Mouse (Mus musculus) stomach, postnatal 0 days (tissue): ENCODE measurements around the gene Skap2. TPM values are rescaled to one million over a fixed set of nuclear protein-coding genes. Genes with fewer than 3 reads are reported as not detected.

Source experiments
- ATAC-seq: fragments of 200-750 bp; cut with Nextera tagmentation; 2 replicates; pipeline ENCODE4 v1.8.0; 2017; ENCODE audit not compliant: low FRiP score, low TSS enrichment
- DNase-seq: peaks from one replicate; pipeline ENCODE4 v3.0.0-alpha.2; 2016; ENCODE audit warnings: low spot score
- H3K27ac ChIP-seq: fragments of 300-500 bp; sonication (generic); replicated peaks from 2 replicates; pipeline ENCODE4 v1.5.1; 2014; ENCODE audit warnings: mild to moderate bottlenecking, control low read depth
- H3K27me3 ChIP-seq: fragments of 300-500 bp; sonication (generic); 2 replicates; pipeline ENCODE4 v1.6.1; 2014; ENCODE audit warnings: low read length; ENCODE audit not compliant: control insufficient read depth, insufficient read depth
- H3K36me3 ChIP-seq: fragments of 300-500 bp; sonication (generic); 2 replicates; pipeline ENCODE4 v1.6.1; 2014; ENCODE audit warnings: low read length, mixed read lengths; ENCODE audit not compliant: control insufficient read depth, insufficient read depth
- H3K4me1 ChIP-seq: fragments of 300-500 bp; sonication (generic); replicated peaks from 2 replicates; pipeline ENCODE4 v1.6.1; 2014; ENCODE audit warnings: antibody characterized with exemption; ENCODE audit not compliant: control insufficient read depth, insufficient read depth
- H3K4me2 ChIP-seq: fragments of 300-500 bp; sonication (generic); replicated peaks from 2 replicates; pipeline ENCODE4 v1.6.1; 2014; ENCODE audit warnings: low read depth, mild to moderate bottlenecking, control low read depth, moderate library complexity
- H3K4me3 ChIP-seq: fragments of 300-500 bp; sonication (generic); 2 replicates; pipeline ENCODE4 v1.5.1; 2014; ENCODE audit warnings: low read depth, low read length, control low read depth
- H3K9ac ChIP-seq: fragments of 300-500 bp; sonication (generic); 2 replicates; pipeline ENCODE4 v1.6.1; 2014; ENCODE audit warnings: mild to moderate bottlenecking, low read length, control low read depth, mixed read lengths
- H3K9me3 ChIP-seq: fragments of 300-500 bp; sonication (generic); 2 replicates; pipeline ENCODE4 v1.6.1; 2016; ENCODE audit warnings: low read length; ENCODE audit not compliant: control insufficient read depth
- CTCF ChIP-seq: IDR thresholded peaks from 2 replicates; pipeline ENCODE4 v1.5.1; 2016; ENCODE audit warnings: antibody characterized with exemption, low read depth, mild to moderate bottlenecking, moderate library complexity
- EP300 ChIP-seq: optimal IDR thresholded peaks from 2 replicates; pipeline ENCODE3; 2016; ENCODE audit warnings: antibody characterized with exemption
- WGBS: fragments of 180-500 bp; shearing (Covaris S2); extraction: QIAGEN DNeasy Blood & Tissue Kit; methylation state at CpG from one replicate; pipeline ENCODE4 v1.1.7; 2014; 5-methylcytosine and 5-hydroxymethylcytosine counted together
- polyA plus RNA-seq: library from polyadenylated mRNA; unstranded; fragments of >200 nt; fragmentation: Nextera tagmentation; extraction: Ambion mirVana; gene quantifications from 2 replicates; pipeline ENCODE4 v1.2.1, GENCODE M21; 2015

The Skap2 gene
- polyA plus RNA-seq, 1 experiment from 2014 or later = 27.3 TPM

DNA sequence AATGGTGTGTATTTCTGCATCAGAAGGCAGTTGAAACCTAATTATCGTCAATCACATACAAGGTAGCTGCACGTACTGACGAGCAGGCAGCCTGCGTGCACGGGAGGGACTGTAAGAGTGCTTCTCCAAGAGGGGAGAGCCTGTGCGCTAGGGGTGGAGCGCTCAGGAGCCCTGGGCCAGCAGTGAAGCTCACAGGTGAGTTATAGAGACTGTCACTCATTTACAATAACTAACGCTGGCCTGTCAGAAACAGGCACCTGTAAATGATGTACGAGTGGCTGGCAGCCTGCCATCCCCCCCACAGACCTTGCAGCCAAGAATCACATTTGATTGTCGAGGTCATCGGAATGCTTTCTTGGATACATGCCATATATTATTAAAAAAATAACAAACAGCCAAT is 168.2 kb downstream of the Skap2 start:
- H3K9ac ChIP-seq = no peak overlapping the region
- H3K4me2 ChIP-seq = no peak overlapping the region
- no peak for TF ChIP-seq CTCF
- no peak for TF ChIP-seq EP300
- ATAC-seq (no peak), DNase-seq (peak; percentile 26)
- no peaks in the 10 kb centered on the region; the same call in 1 of the 2 replicates for H3K27me3 ChIP-seq
- no peaks in the 10 kb centered on the region for H3K4me1 ChIP-seq
- no peaks in the 10 kb centered on the region for H3K9me3 ChIP-seq
- H3K4me3 ChIP-seq = no peak overlapping the region
- no peak overlapping the region for H3K27ac ChIP-seq
- 27% methylated on average over 11 of the region's 11 CpGs for WGBS
- H3K36me3 ChIP-seq = no peaks in the 10 kb centered on the region

DNA sequence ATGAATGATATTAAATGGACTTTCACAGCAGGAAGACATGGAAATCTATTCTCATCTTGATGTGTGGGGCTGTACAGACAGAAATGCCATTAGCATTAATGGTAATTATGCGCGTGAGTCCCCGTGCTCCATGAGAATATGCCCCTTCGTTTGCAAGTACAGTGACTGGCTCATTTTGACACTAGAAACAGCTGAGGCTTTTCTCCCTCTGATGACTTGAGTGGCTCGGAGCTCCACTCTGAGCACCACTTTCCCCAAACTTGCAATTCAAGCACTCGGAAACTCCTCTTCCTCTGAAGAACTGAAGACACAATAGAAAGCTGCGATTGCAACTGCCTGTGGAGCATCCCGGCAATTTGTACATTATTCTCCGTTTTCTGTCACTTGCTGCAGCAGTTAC is 169.3 kb downstream of the Skap2 start:
- WGBS = 82% methylated on average over 9 of the region's 9 CpGs

GRCm38 (mm10) chr6:51838177-51838576 is 174.2 kb downstream of the Skap2 start:
- 68% methylated on average over 3 of the region's 3 CpGs for WGBS

More for the DNA sequence above, 169.3 kb downstream of the Skap2 start:
- Histone ChIP-seq H3K9me3 (no peaks in the 10 kb centered on the region), H3K4me1 (no peaks in the 10 kb centered on the region), H3K9ac (no peak overlapping the region), H3K4me3 (no peak overlapping the region), H3K27me3 (no peaks in the 10 kb centered on the region), H3K27ac (no peak overlapping the region), H3K4me2 (no peak overlapping the region), H3K36me3 (no peaks in the 10 kb centered on the region)
- no peak for DNase-seq
- ATAC-seq = no peak
- no peak for TF ChIP-seq EP300
- no peak for TF ChIP-seq CTCF

DNA sequence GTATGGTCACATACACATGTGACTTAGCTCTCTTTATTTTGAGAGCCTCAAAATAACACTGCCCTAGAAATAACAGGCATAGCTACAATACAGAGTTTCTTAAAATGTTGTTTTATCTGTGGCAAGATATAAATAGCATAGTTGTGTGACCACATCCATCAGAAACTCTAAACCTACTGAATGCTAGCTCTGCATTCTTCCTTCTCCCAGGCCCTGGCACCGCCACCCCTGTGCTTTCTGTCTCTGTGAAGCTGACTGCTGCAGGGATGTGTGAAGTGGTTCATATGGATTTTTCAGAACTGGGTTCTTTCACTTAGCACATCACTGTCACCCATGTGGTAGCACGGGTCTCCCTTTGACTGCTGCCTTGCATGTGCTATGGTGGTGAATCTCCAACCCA is 179.0 kb downstream of the Skap2 start:
- Histone ChIP-seq H3K27ac (no peak overlapping the region), H3K4me3 (no peak overlapping the region), H3K27me3 (no peaks in the 10 kb centered on the region), H3K4me2 (no peak overlapping the region), H3K9me3 (no peaks in the 10 kb centered on the region), H3K36me3 (no peaks in the 10 kb centered on the region), H3K9ac (no peak overlapping the region), H3K4me1 (no peaks in the 10 kb centered on the region)
- TF ChIP-seq EP300 = no peak
- DNase-seq = no peak
- WGBS = 62% methylated on average over 2 of the region's 2 CpGs
- ATAC-seq = no peak

More at GRCm38 (mm10) chr6:51838177-51838576, 174.2 kb downstream of the Skap2 start:
- no peaks in the 10 kb centered on the region for H3K27me3 ChIP-seq
- no peak overlapping the region for H3K4me3 ChIP-seq
- no peaks in the 10 kb centered on the region for H3K36me3 ChIP-seq
- H3K9me3 ChIP-seq = no peaks in the 10 kb centered on the region
- no peaks in the 10 kb centered on the region for H3K4me1 ChIP-seq
- H3K27ac ChIP-seq = no peak overlapping the region
- ATAC-seq (no peak), DNase-seq (no peak)
- no peak for TF ChIP-seq EP300
- TF ChIP-seq CTCF = peak; percentile 50
- no peak overlapping the region for H3K9ac ChIP-seq
- no peak overlapping the region for H3K4me2 ChIP-seq

GRCm38 (mm10) chr6:51825621-51826021 is 186.7 kb downstream of the Skap2 start:
- TF ChIP-seq CTCF (no peak), EP300 (no peak)
- WGBS = 75% methylated on average over 4 of the region's 4 CpGs
- no peaks in the 10 kb centered on the region for H3K27me3 ChIP-seq
- H3K36me3 ChIP-seq = no peaks in the 10 kb centered on the region
- H3K27ac ChIP-seq = no peak overlapping the region
- H3K4me1 ChIP-seq = no peaks in the 10 kb centered on the region
- no peak overlapping the region for H3K4me3 ChIP-seq
- DNase-seq (no peak), ATAC-seq (no peak)
- no peaks in the 10 kb centered on the region for H3K9me3 ChIP-seq
- H3K4me2 ChIP-seq = no peak overlapping the region
- H3K9ac ChIP-seq = no peak overlapping the region

GRCm38 (mm10) chr6:51824136-51824830 is 188.1 kb downstream of the Skap2 start:
- ATAC-seq = no peak
- H3K36me3 ChIP-seq = no peaks in the 10 kb centered on the region
- H3K4me3 ChIP-seq = no peak overlapping the region
- H3K9me3 ChIP-seq = no peaks in the 10 kb centered on the region
- no peak overlapping the region for H3K9ac ChIP-seq
- no peaks in the 10 kb centered on the region for H3K4me1 ChIP-seq
- H3K27me3 ChIP-seq = no peaks in the 10 kb centered on the region
- 75% methylated on average over 9 of the region's 9 CpGs for WGBS
- no peak overlapping the region for H3K27ac ChIP-seq
- TF ChIP-seq CTCF (no peak), EP300 (no peak)
- DNase-seq = no peak
- no peak overlapping the region for H3K4me2 ChIP-seq
